Mouse (Mus musculus) liver, postnatal 0 days (tissue): ENCODE data around the gene Nkx2-3.

Experiments used
- CTCF ChIP-seq: sonication (generic); IDR thresholded peaks from 2 replicates; pipeline ENCODE4 v1.5.1; 2016; ENCODE audit warnings: antibody characterized with exemption, low read depth
- EP300 ChIP-seq: IDR thresholded peaks from 2 replicates; pipeline ENCODE4 v1.6.1; 2016; ENCODE audit warnings: antibody characterized with exemption, low read depth, mild to moderate bottlenecking

- TF ChIP-seq EP300 (no peak), CTCF (peak; percentile 90)
These were observed 41.0 kb upstream of the Nkx2-3 start for GRCm38 (mm10) chr19:43570831-43571790.
